Mouse (Mus musculus) gastrocnemius, postnatal 25 days (tissue): ENCODE data around the gene Ddrgk1. TPM values are rescaled to one million over a fixed set of nuclear protein-coding genes. Genes with fewer than 3 reads are reported as not detected.

ENCODE experiments used
- total RNA-seq, 2 experiments: library from RNA; stranded (reverse); gene quantifications; 1 replicate in 1 of 2; 2 replicates in 1 of 2; pipeline ENCODE4 v1.2.3; 2021

Gene Ddrgk1
- total RNA-seq, 2 experiments from 2014 or later = 84.6 to 103 TPM

Other genes with a start within 250 kb of the Ddrgk1 start
- gene Vps16, start 240.3 kb downstream of the Ddrgk1 start, total RNA-seq = 10 to 100 TPM; 16.2 to 16.8 TPM
- gene Pced1a, start 240.0 kb downstream of the Ddrgk1 start, total RNA-seq = 1 to 10 TPM; 3.8 to 4.5 TPM
- gene Ptpra, start 214.4 kb downstream of the Ddrgk1 start, total RNA-seq = 10 to 100 TPM; 17.3 to 21.4 TPM
- 10 to 100 TPM; 44.9 to 45.0 TPM for gene Mrps26, start 100.9 kb downstream of the Ddrgk1 start, total RNA-seq
- not detected for gene Oxt, start 88.5 kb downstream of the Ddrgk1 start, total RNA-seq
- not detected for gene Avp, start 82.1 kb downstream of the Ddrgk1 start, total RNA-seq
- 1 to 10 TPM; 5.0 to 6.4 TPM for gene Fastkd5, start 34.6 kb downstream of the Ddrgk1 start, total RNA-seq
- 1 to 10 TPM; 3.3 to 3.8 TPM for gene Ubox5, start 34.6 kb downstream of the Ddrgk1 start, total RNA-seq
- gene Lzts3, start 21.9 kb downstream of the Ddrgk1 start, total RNA-seq = 1 to 10 TPM; 2.1 to 2.4 TPM
- 10 to 100 TPM; 11.9 to 13.3 TPM for gene Itpa, start 3.0 kb upstream of the Ddrgk1 start, total RNA-seq
- under 1 TPM in 1 of 2 experiments, not detected in 1; 0.35 TPM for gene Slc4a11, start 32.9 kb upstream of the Ddrgk1 start, total RNA-seq
- 1 to 10 TPM; 5.1 to 7.6 TPM for gene 4930402H24Rik, start 241.7 kb upstream of the Ddrgk1 start, total RNA-seq
- 10 to 100 TPM; 12.8 to 13.1 TPM for gene Atrn, start 241.8 kb upstream of the Ddrgk1 start, total RNA-seq